Mouse (Mus musculus): ENCODE measurements around the gene Ino80.

Gene Ino80

GRCm38 (mm10) chr2:119323866-119324575 is 153.5 kb downstream of the Ino80 start:
- DNase-seq (ENCODE audit: low spot score): no peak

Data from urinary bladder, postnatal 14 days (tissue).